ENCODE assay signal across 9 mouse cellular contexts in genomic region chr14:60682361-60683023, GRCm38 (mm10). TPM values are rescaled to one million over a fixed set of nuclear protein-coding genes. Genes with fewer than 3 reads are reported as not detected.
A peak's percentile ranks its signal among the peaks of the same experiment; 100 is the strongest.
DNase-seq lines count a peak whose midpoint lies in the region; ATAC-seq and TF ChIP-seq lines count a peak whose summit lies in the region.
"Had no signal": no experiment of that assay in that cellular context is flagged by ENCODE, and none has a peak within 500 bp of the region (broad histone marks: within the 10 kb centered on the region; RNA-seq: fewer than 3 reads in every experiment).

No protein-coding gene starts in this region.

- no peak overlapping the region for H3K9ac ChIP-seq in forebrain, postnatal 0 days

- H3K36me3 ChIP-seq in forebrain, postnatal 0 days (ENCODE audit: insufficient read depth): no peaks in the 10 kb centered on the region

- 0 out of 2 replicates have a peak, but pooled peaks cover 6% of the 10 kb centered on the region for H3K4me1 ChIP-seq in forebrain, postnatal 0 days (ENCODE audit: insufficient read depth)

- no peak overlapping the region for H3K4me3 ChIP-seq in forebrain, postnatal 0 days (ENCODE audit: low read depth, low read length)

- WGBS in forebrain, postnatal 0 days: 38% methylated on average over 12 of the region's 12 CpGs

- DNase-seq in layer of hippocampus, postnatal 10 days (ENCODE audit: low spot score in 2 of 2): peak; percentile 53 to 72
- no peak for DNase-seq in layer of hippocampus, adult 9-11 months
- peak; percentile 92 for DNase-seq in adrenal gland, postnatal 14 days
- peak; percentile 45 for DNase-seq in forebrain, postnatal 0 days
- DNase-seq in kidney, adult 11 months: peak; percentile 94
- DNase-seq in lung, postnatal 4 days: peak; percentile 72 to 88
- peak; percentile 65 for DNase-seq in testis, postnatal 14 days (ENCODE audit: low spot score)

- H3K4me2 ChIP-seq in forebrain, postnatal 0 days (ENCODE audit: low read depth): peak overlapping the region; percentile 2; the same call in 1 of the 2 replicates

- H3K27me3 ChIP-seq in forebrain, postnatal 0 days (ENCODE audit: insufficient read depth, low read length): no peaks in the 10 kb centered on the region

- no peak for TF ChIP-seq CTCF in forebrain, postnatal 0 days (IDR thresholded peaks at IDR 0.05; ENCODE audit: low read depth)

- H3K27ac ChIP-seq in forebrain, postnatal 0 days (ENCODE audit: low read depth, low read length): no peak overlapping the region
- H3K27ac ChIP-seq: macrophage had no signal

- peak; percentile 38 for ATAC-seq in forebrain, postnatal 0 days
- no peak for ATAC-seq in frontal cortex, adult (ENCODE audit: low TSS enrichment)

- no peaks in the 10 kb centered on the region for H3K9me3 ChIP-seq in forebrain, postnatal 0 days (ENCODE audit: low read length)

RNA-seq across cellular contexts. Expression of gene Spata13, which starts 48.7 kb away (rescaled TPM):
- 10 to 100 TPM; 29.9 to 31.4 TPM for total RNA-seq in layer of hippocampus, postnatal 10 days (2021)
- total RNA-seq in adrenal gland, postnatal 14 days (2021): 110 and 120 TPM in 2 replicates
- 28.1 and 43.6 TPM in 2 replicates for total RNA-seq in forebrain, postnatal 0 days (2014; rRNA removed)
- 10.7 and 17.3 TPM in 2 replicates for polyA plus RNA-seq in forebrain, postnatal 0 days (2015; fragmentation: Nextera tagmentation; extraction: Ambion mirVana)
